Mouse (Mus musculus) urinary bladder, postnatal 25 days (tissue): ENCODE measurements at regions not wholly inside any gene's neighbourhood (a gene's known extent, or its start where the extent isn't known, plus 50 kb on each side); places are given as distances from the start of the nearest gene placed in this dataset.
A peak's percentile ranks its signal among the peaks of the same experiment; 100 is the strongest.
"Not testable (repeated sequence)": the region's sequence is repeated elsewhere in the genome, so short reads cannot be mapped to it uniquely, and the experiment has no call there.

Experiments
- DNase-seq: peaks from one replicate; pipeline ENCODE4 v3.0.0; 2022; ENCODE audit warnings: low spot score

DNA sequence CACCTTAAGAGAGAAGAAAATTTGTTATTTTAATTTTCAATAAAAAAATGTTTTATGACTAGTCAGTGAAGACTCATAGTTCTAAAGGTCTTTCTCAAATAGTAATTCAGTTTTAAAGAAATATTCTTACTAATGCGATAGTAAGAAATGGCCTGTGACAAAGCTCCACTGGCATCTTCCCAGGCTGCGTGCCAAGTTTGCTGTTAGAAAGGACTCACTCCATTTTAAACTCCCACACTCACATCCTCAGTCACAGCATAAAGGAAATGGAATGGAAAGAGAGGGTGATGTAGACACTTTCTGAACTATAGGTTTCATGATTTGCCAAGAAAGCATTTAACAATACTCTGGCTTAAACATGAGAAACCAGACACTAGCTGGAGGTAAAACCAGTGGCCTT, 436.6 kb downstream of the Mei4 start:
- no peak for DNase-seq

- DNase-seq = no peak
These were observed 442.8 kb downstream of the Mei4 start for GRCm38 (mm10) chr9:82306285-82306684.

GRCm38 (mm10) chr9:82312466-82312865, 449.0 kb downstream of the Mei4 start:
- no peak for DNase-seq

DNA sequence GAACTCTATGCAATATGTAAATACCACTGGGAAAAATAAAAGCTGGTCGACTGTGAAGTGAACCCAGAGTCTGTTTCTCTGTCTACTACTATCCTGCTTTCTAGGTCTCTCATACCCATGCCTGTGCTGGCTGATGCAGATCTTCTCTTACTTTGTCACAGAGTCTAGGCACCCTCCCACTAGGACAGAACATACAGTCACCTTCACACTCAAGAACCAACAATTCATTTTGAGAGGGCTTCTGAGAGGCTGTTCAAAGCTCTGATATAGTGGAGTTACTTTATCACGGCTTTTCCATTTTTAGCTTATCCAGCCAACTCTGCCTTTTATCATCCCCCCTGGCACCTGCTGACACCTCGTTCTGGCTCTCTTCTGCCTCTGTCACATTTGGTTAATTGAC, 477.0 kb downstream of the Mei4 start:
- DNase-seq = no peak

- DNase-seq = not testable (repeated sequence)
These were observed 478.6 kb upstream of the Irak1bp1 start for GRCm38 (mm10) chr9:82350784-82351183.

DNA sequence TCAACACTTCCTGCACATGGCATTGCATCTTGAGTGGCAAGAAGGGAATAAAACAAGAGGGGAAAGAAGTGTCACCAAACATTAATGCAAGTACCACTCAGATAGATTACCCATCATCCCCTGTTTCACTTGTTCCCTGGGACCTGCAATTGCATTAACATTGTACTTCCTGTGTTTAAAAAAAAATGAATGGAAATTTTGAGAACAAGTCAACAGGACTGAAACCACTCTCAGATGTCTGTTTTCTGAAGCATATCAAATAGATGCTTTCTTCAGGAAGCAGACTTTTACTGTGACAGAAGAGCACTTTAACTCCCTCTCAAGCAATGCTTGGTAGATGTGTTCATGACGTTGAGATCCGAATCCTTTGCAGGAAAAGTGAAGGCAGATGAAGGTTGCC, 469.8 kb upstream of the Irak1bp1 start:
- DNase-seq = no peak

DNA sequence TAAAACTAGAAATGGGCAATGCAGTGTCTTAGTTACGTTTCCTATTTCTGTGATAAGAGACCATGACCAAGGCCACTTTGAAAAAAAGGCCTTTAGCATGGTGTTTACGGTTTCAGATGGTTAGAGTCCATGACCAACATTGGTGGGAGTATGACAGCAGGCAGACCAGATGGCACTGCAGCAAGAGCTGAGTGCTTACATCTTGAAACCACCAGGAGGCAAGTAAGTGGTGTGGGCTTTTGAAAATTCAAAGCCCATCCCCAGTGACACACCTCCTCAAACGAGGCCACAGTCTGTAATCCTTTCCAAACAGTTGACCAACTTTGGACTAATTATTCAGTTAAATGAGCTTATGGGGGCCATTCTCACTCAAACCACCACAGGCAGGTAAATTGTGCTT, 427.0 kb upstream of the Irak1bp1 start:
- no peak for DNase-seq

GRCm38 (mm10) chr9:82404010-82404409, 425.3 kb upstream of the Irak1bp1 start:
- peak; percentile 9 for DNase-seq

DNA sequence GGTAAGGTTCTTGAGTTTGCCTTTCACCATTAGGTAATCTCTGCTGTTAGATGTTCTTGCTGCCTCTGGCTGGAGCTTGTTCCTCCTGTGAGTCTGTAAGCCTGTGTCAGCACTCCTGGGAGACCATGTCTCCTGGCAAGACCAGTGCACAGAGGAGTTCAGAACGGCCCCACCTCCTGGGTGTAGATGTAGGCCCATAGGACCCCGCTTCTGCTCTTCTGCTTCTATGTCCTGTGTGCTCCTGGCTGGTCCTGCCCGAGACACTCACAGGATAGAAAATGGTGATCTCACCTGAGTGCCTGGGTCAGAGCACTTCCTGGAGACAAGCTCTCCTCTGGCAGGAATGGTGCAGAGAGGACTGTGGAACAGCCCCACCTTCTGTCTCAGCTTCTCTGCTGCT, 422.2 kb upstream of the Irak1bp1 start:
- DNase-seq = no peak

DNA sequence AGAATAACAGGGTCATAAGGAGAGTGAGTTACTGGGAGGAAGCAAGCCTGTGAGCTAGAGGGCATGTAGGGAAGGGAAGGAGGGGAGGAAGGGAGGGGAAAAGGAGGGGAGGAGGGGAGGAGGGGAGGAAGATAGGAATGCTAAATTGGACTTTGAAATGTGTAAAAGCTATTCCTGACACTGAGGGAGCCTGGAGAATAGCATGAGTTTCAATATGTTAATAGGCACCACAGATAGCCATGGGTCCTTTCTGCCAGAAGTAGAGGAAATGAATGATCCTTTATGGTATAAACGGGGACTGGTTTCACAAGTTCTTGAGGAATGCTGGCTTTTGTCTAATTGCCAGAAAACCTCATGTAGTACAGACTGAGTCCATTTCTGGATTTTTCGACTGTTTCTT, 420.4 kb upstream of the Irak1bp1 start:
- no peak for DNase-seq
